Mouse (Mus musculus): ENCODE data around the gene Cacna1e.

DNA sequence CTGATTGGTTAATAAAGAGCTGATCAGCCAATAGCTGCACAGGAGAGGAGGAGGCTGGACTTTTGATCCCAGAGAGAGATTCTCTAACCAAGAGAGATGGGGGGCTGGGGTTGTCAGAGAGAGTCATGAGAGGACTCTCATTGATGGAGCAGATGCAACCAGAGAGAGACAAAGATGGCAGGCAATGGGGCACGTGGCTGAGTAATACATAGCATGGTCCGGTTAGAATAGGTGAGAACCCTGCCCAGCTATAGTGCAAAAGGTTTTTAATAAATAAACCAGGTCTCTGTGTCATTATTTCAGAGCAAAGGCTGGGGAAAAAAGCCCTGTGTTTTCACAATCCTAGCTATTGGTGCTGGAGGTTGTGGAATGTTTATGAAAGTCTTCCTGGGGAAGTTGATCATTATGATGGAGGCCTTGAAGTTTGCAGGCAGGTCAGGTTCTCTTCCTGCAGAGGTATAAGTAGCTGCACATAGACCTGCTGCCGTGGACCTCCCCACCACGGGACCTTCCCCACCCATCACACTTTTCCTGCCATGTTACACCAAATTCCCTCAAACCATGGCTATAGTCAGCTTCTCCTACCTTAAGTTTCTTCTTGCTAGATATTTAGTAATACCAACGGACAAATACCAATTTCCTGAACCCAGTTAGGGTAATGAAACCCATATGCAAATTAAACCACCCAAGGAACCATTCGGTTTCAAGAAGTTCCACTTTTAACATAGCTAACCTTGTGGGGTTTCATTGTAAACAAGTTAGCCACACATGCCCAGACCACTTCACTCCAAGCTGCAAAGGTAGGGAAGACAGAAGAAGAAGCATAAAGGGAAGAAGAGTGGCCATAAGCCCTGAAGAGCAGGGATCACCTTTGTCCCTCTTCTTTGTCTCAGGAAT lies 35.4 kb downstream of the Cacna1e start:
- TF ChIP-seq TAL1 (IDR thresholded peaks at IDR 0.05; ENCODE audit: low read length) (no peak), GATA1 (IDR thresholded peaks at IDR 0.05; ENCODE audit: low read length) (no peak)
